Mouse (Mus musculus) kidney, adult 10 weeks (tissue): ENCODE data around the gene Erfe. TPM values are rescaled to one million over a fixed set of nuclear protein-coding genes. Genes with fewer than 3 reads are reported as not detected.

Experiments used
- polyA plus RNA-seq: library from polyadenylated mRNA; stranded (reverse); fragments of 350-450 nt; fragmentation: Illumina TruSeq; extraction: RNeasy Lipid Tissue Mini Kit (QIAGEN cat#74804); gene quantifications from one replicate; pipeline ENCODE4 v1.2.3, GENCODE M21; 2014; ENCODE audit warnings: low read depth, low replicate concordance

Gene Erfe
- not detected for polyA plus RNA-seq

GRCm38 (mm10) chr1:91366215-91367108 lies at the start of gene Erfe:
Gene Erfe (plus strand): TSS chr1:91366430.

GRCm38 (mm10) chr1:91321760-91322438 lies 44.3 kb upstream of the Erfe start, which contains the start of gene Espnl:
Gene Espnl (plus strand): TSS chr1:91322075.

GRCm38 (mm10) chr1:91350841-91351240 lies 15.4 kb upstream of the Erfe start, which contains the start of gene Klhl30:
Gene Klhl30 (plus strand): TSS chr1:91351016.

GRCm38 (mm10) chr1:91398260-91399062 lies 32.2 kb downstream of the Erfe start, which contains the start of gene Ilkap:
Gene Ilkap (minus strand): TSS chr1:91398815.

GRCm38 (mm10) chr1:91413898-91414594 lies 47.8 kb downstream of the Erfe start, which contains the start of gene Hes6:
Gene Hes6 (minus strand): TSS chr1:91414038.

Other genes with a start within 250 kb of the Erfe start
- not detected for gene Rbm44, start 221.3 kb upstream of the Erfe start, polyA plus RNA-seq
- not detected for gene Ramp1, start 186.6 kb upstream of the Erfe start, polyA plus RNA-seq
- gene Ube2f, start 116.1 kb upstream of the Erfe start, polyA plus RNA-seq, result 90.8 TPM
- gene Scly, start 68.1 kb upstream of the Erfe start, polyA plus RNA-seq, result 25.8 TPM
- 0.08 TPM for gene Espnl, start 44.4 kb upstream of the Erfe start, polyA plus RNA-seq
- not detected for gene Klhl30, start 15.4 kb upstream of the Erfe start, polyA plus RNA-seq
- gene Ilkap, start 32.4 kb downstream of the Erfe start, polyA plus RNA-seq, result 39.9 TPM
- gene Hes6, start 47.6 kb downstream of the Erfe start, polyA plus RNA-seq, result 0.44 TPM
- 1.2 TPM for gene Per2, start 92.9 kb downstream of the Erfe start, polyA plus RNA-seq
- gene Traf3ip1, start 128.2 kb downstream of the Erfe start, polyA plus RNA-seq, result 5.5 TPM
- gene Asb1, start 174.1 kb downstream of the Erfe start, polyA plus RNA-seq, result 7.1 TPM